Mouse (Mus musculus): ENCODE measurements around the gene Zyx. TPM values are rescaled to one million over a fixed set of nuclear protein-coding genes. Genes with fewer than 3 reads are reported as not detected.
A peak's percentile ranks its signal among the peaks of the same experiment; 100 is the strongest.

Gene Zyx
- polyA plus RNA-seq, 1 experiment from 2014 or later = 61.3 TPM

DNA sequence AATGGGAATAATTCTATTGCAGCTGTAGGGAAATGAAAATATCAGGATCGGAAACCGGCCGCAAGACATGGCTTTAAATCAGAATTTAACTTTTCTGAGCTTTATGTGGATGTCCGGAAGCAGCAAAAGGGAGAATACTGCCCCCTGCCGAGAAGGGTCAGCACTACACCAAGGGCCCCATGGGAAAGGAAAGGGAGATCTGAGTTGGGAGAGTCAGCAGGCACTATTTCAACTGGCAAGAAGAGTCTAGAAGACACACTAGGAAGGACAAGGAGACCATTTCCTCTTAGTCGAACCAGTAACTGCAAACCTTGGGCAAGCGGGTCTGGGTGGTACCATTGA lies 24.2 kb upstream of the Zyx start:
- Histone ChIP-seq H3K27me3 (ENCODE audit: control insufficient read depth, insufficient read depth, low read length) (peaks cover 11% of the 10 kb centered on the region), H3K4me3 (ENCODE audit: low read depth, low read length) (peak overlapping the region; percentile 56), H3K4me1 (ENCODE audit: control insufficient read depth, insufficient read depth, low read length) (peaks cover 3% of the 10 kb centered on the region; the same call in 1 of the 2 replicates), H3K27ac (replicated peaks; ENCODE audit: low read depth, low read length) (no peak overlapping the region), H3K9ac (replicated peaks; ENCODE audit: low read length) (peak overlapping the region; percentile 61), H3K4me2 (ENCODE audit: low read depth, low read length) (peak overlapping the region; percentile 98), H3K36me3 (replicated peaks; ENCODE audit: control insufficient read depth, insufficient read depth, low read depth, low read length) (no peaks in the 10 kb centered on the region), H3K9me3 (replicated peaks; ENCODE audit: control insufficient read depth, low read length) (no peaks in the 10 kb centered on the region)
- DNase-seq (ENCODE audit: low spot score) = peak; percentile 78
- WGBS = under 1% methylated on average over 7 of the region's 7 CpGs
- no peak for ATAC-seq (replicated peaks; ENCODE audit: insufficient number of reproducible peaks, low FRiP score, low TSS enrichment, low read depth)

DNA sequence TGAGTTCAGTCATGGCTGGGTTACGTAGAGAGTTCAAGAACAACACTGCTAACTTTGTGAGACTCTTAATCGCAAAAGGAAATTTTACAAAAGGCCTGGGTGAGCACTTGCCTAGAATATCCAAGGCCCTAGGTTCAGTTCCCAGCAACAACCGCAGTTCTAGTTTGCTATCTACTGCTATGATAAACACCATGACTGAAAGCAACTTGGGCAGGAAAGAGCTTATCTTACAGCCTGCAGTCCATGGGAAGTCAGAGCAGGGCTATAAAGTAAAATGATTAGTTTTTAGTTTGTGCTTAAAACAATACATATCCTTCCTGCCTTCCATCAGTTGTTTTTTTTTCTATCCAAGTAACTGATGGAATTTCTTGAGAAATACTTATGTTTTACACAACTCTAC lies 22.9 kb upstream of the Zyx start:
- H3K9ac ChIP-seq (replicated peaks; ENCODE audit: low read length) = no peak overlapping the region
- no peak overlapping the region for H3K4me2 ChIP-seq (ENCODE audit: low read depth, low read length)
- peaks cover 11% of the 10 kb centered on the region for H3K27me3 ChIP-seq (ENCODE audit: control insufficient read depth, insufficient read depth, low read length)
- H3K4me1 ChIP-seq (ENCODE audit: control insufficient read depth, insufficient read depth, low read length) = peaks cover 3% of the 10 kb centered on the region; the same call in 1 of the 2 replicates
- DNase-seq (ENCODE audit: low spot score) = no peak
- no peak overlapping the region for H3K4me3 ChIP-seq (ENCODE audit: low read depth, low read length)
- no peaks in the 10 kb centered on the region for H3K36me3 ChIP-seq (replicated peaks; ENCODE audit: control insufficient read depth, insufficient read depth, low read depth, low read length)
- H3K9me3 ChIP-seq (replicated peaks; ENCODE audit: control insufficient read depth, low read length) = no peaks in the 10 kb centered on the region
- H3K27ac ChIP-seq (replicated peaks; ENCODE audit: low read depth, low read length) = no peak overlapping the region
- WGBS = 90% methylated on average over 3 of the region's 3 CpGs
- ATAC-seq (replicated peaks; ENCODE audit: insufficient number of reproducible peaks, low FRiP score, low TSS enrichment, low read depth) = no peak

DNA sequence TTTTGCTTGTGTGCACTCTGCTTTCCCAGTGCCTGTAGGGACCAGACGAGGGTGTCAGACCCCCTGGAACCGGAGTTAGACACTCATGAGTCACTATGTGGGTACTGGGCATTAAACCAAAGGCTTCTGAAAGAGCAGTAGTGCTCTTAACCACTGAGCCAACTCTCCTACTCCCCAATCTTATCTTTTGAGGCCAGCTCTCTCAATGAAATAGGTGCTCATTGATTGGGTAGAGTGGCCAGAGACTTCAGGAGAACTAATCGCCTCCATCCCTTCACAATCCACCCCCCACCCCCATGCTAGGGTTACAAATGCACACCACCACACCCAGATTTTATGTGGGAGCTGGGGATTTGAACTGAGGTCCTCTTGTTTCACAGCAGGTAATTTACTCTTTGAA lies 20.7 kb upstream of the Zyx start:
- Histone ChIP-seq H3K9ac (replicated peaks; ENCODE audit: low read length) (no peak overlapping the region), H3K4me2 (ENCODE audit: low read depth, low read length) (no peak overlapping the region), H3K36me3 (replicated peaks; ENCODE audit: control insufficient read depth, insufficient read depth, low read depth, low read length) (no peaks in the 10 kb centered on the region), H3K4me1 (ENCODE audit: control insufficient read depth, insufficient read depth, low read length) (no peaks in the 10 kb centered on the region), H3K27me3 (ENCODE audit: control insufficient read depth, insufficient read depth, low read length) (peaks cover 3% of the 10 kb centered on the region; the same call in 1 of the 2 replicates), H3K27ac (replicated peaks; ENCODE audit: low read depth, low read length) (no peak overlapping the region), H3K9me3 (replicated peaks; ENCODE audit: control insufficient read depth, low read length) (no peaks in the 10 kb centered on the region), H3K4me3 (ENCODE audit: low read depth, low read length) (no peak overlapping the region)
- no peak for ATAC-seq (replicated peaks; ENCODE audit: insufficient number of reproducible peaks, low FRiP score, low TSS enrichment, low read depth)
- no peak for DNase-seq (ENCODE audit: low spot score)
- 75% methylated on average over 3 of the region's 3 CpGs for WGBS

DNA sequence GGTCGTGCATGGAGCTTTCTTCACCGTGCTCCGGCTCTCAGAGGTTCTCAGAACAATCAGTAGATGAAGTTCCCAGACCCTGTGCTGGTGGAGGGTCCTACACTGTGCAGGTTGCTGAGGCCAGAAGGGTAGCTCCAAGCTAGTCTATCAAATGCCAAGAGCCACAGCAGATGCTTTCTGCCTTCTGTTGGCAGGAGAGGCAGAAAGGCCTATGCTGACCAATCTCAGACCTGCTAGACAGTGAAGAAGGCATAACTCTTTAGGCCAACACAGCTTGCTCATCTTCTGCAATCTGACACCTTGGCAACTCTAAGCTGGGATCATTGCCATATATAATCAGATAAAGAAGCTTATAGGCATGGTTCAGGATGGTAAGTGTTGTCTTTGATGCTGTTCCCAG lies 19.2 kb upstream of the Zyx start:
- no peak for ATAC-seq (replicated peaks; ENCODE audit: insufficient number of reproducible peaks, low FRiP score, low TSS enrichment, low read depth)
- H3K4me1 ChIP-seq (ENCODE audit: control insufficient read depth, insufficient read depth, low read length) = no peaks in the 10 kb centered on the region
- 83% methylated on average over 3 of the region's 3 CpGs for WGBS

DNA sequence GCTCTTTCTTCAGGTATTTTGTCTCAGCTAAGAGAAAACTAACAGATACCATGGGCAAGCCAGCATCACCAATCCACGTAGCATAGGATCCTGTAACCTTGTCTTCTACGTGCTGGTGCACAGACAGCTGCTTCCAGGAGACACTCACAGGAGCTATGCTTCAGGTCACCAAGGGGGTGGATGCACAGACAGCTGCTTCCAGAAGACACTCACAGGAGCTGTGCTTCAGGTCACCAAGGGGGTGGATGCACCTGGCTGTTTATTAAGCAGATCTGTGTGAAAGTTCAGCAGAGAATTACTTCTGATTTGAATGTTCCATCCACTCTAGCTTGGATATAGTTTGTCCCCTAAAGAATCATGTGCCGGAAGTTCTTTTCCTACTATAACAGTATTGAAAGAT lies 18.5 kb upstream of the Zyx start:
- no peak overlapping the region for H3K9ac ChIP-seq (replicated peaks; ENCODE audit: low read length)

More for the DNA sequence above, 19.2 kb upstream of the Zyx start:
- Histone ChIP-seq H3K27me3 (ENCODE audit: control insufficient read depth, insufficient read depth, low read length) (no peaks in the 10 kb centered on the region; the same call in 1 of the 2 replicates), H3K9ac (replicated peaks; ENCODE audit: low read length) (no peak overlapping the region), H3K4me3 (ENCODE audit: low read depth, low read length) (no peak overlapping the region), H3K36me3 (replicated peaks; ENCODE audit: control insufficient read depth, insufficient read depth, low read depth, low read length) (no peaks in the 10 kb centered on the region), H3K27ac (replicated peaks; ENCODE audit: low read depth, low read length) (no peak overlapping the region), H3K9me3 (replicated peaks; ENCODE audit: control insufficient read depth, low read length) (no peaks in the 10 kb centered on the region), H3K4me2 (ENCODE audit: low read depth, low read length) (no peak overlapping the region)
- no peak for DNase-seq (ENCODE audit: low spot score)

DNA sequence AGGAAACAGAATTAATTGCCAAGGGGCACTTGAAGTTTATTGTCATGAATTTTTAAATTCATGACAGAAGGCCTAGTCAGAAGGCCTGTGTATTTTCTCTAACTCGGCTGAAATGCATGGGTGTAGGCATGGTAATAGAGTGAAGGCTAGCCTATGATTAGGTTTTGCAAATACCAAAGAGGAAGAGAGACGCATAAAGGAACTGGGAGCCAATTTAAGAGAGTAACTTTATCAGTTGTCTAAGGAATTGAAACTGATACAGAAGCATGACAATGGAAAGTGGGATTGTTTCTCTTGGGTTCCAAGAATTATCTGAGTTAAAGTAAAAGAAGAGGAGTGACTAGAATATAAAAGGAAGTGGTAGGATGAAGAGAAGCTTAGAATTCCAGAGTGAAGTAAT lies 10.2 kb upstream of the Zyx start:
- Histone ChIP-seq H3K4me3 (ENCODE audit: low read depth, low read length) (no peak overlapping the region), H3K4me1 (ENCODE audit: control insufficient read depth, insufficient read depth, low read length) (no peaks in the 10 kb centered on the region), H3K9ac (replicated peaks; ENCODE audit: low read length) (no peak overlapping the region), H3K9me3 (replicated peaks; ENCODE audit: control insufficient read depth, low read length) (no peaks in the 10 kb centered on the region), H3K36me3 (replicated peaks; ENCODE audit: control insufficient read depth, insufficient read depth, low read depth, low read length) (no peaks in the 10 kb centered on the region), H3K27ac (replicated peaks; ENCODE audit: low read depth, low read length) (no peak overlapping the region), H3K27me3 (ENCODE audit: control insufficient read depth, insufficient read depth, low read length) (no peaks in the 10 kb centered on the region), H3K4me2 (ENCODE audit: low read depth, low read length) (no peak overlapping the region)
- 90% methylated on average over 2 of the region's 2 CpGs for WGBS
- DNase-seq (ENCODE audit: low spot score) (no peak), ATAC-seq (replicated peaks; ENCODE audit: insufficient number of reproducible peaks, low FRiP score, low TSS enrichment, low read depth) (no peak)

More for the DNA sequence above, 18.5 kb upstream of the Zyx start:
- Histone ChIP-seq H3K4me2 (ENCODE audit: low read depth, low read length) (no peak overlapping the region), H3K27ac (replicated peaks; ENCODE audit: low read depth, low read length) (no peak overlapping the region), H3K9me3 (replicated peaks; ENCODE audit: control insufficient read depth, low read length) (no peaks in the 10 kb centered on the region), H3K36me3 (replicated peaks; ENCODE audit: control insufficient read depth, insufficient read depth, low read depth, low read length) (no peaks in the 10 kb centered on the region), H3K4me1 (ENCODE audit: control insufficient read depth, insufficient read depth, low read length) (no peaks in the 10 kb centered on the region), H3K27me3 (ENCODE audit: control insufficient read depth, insufficient read depth, low read length) (no peaks in the 10 kb centered on the region), H3K4me3 (ENCODE audit: low read depth, low read length) (no peak overlapping the region)
- DNase-seq (ENCODE audit: low spot score) (no peak), ATAC-seq (replicated peaks; ENCODE audit: insufficient number of reproducible peaks, low FRiP score, low TSS enrichment, low read depth) (no peak)
- WGBS = 81% methylated on average over 3 of the region's 3 CpGs

DNA sequence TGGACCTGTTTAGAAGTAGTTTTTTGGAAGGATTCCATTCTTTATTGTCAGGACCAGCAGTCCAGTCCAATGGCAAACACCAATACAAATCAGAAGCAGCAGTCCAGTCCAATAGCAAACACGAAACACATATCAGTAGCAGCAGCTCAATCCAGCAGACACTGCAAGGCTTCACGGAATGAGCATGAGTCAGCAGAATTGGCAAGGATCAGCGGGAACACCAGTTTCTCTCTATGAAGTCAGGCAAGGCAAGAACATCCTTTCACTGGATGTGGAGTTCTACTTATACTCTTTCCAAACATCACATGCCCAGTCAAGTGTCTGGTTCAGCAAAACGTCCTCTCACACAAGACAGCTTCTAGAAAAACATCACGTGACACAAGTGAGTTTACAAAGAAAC lies 9.4 kb upstream of the Zyx start:
- Histone ChIP-seq H3K27me3 (ENCODE audit: control insufficient read depth, insufficient read depth, low read length) (no peaks in the 10 kb centered on the region), H3K4me2 (ENCODE audit: low read depth, low read length) (no peak overlapping the region), H3K4me3 (ENCODE audit: low read depth, low read length) (no peak overlapping the region), H3K4me1 (ENCODE audit: control insufficient read depth, insufficient read depth, low read length) (no peaks in the 10 kb centered on the region), H3K9me3 (replicated peaks; ENCODE audit: control insufficient read depth, low read length) (no peaks in the 10 kb centered on the region), H3K27ac (replicated peaks; ENCODE audit: low read depth, low read length) (no peak overlapping the region), H3K36me3 (replicated peaks; ENCODE audit: control insufficient read depth, insufficient read depth, low read depth, low read length) (no peaks in the 10 kb centered on the region), H3K9ac (replicated peaks; ENCODE audit: low read length) (no peak overlapping the region)
- 72% methylated on average over 5 of the region's 5 CpGs for WGBS
- DNase-seq (ENCODE audit: low spot score) (no peak), ATAC-seq (replicated peaks; ENCODE audit: insufficient number of reproducible peaks, low FRiP score, low TSS enrichment, low read depth) (no peak)

DNA sequence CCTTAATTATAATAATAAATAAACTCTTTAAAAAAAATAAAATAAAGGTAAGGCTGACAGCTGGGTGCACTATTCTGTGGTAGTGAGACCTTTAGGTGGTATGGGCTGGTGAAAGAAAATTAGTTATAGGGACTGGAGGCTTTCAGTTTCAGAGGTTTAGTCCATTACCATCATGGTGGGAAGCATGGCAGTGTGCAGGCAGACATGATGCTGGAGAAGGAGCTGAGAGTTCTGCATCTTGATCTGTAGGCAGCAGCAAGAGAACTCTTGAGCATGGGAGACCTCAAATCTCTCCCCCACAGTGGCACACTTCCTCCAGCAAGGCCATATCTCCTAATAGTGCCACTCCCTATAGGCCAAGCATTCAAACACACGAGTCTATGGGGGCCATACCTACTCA lies 7.3 kb upstream of the Zyx start:
- H3K9ac ChIP-seq (replicated peaks; ENCODE audit: low read length) = no peak overlapping the region
- H3K9me3 ChIP-seq (replicated peaks; ENCODE audit: control insufficient read depth, low read length) = no peaks in the 10 kb centered on the region
- WGBS = 74% methylated on average over 1 of the region's 1 CpGs
- no peak overlapping the region for H3K4me2 ChIP-seq (ENCODE audit: low read depth, low read length)
- no peaks in the 10 kb centered on the region for H3K4me1 ChIP-seq (ENCODE audit: control insufficient read depth, insufficient read depth, low read length)
- no peak overlapping the region for H3K27ac ChIP-seq (replicated peaks; ENCODE audit: low read depth, low read length)
- no peak for ATAC-seq (replicated peaks; ENCODE audit: insufficient number of reproducible peaks, low FRiP score, low TSS enrichment, low read depth)
- H3K4me3 ChIP-seq (ENCODE audit: low read depth, low read length) = no peak overlapping the region
- H3K36me3 ChIP-seq (replicated peaks; ENCODE audit: control insufficient read depth, insufficient read depth, low read depth, low read length) = no peaks in the 10 kb centered on the region
- no peaks in the 10 kb centered on the region for H3K27me3 ChIP-seq (ENCODE audit: control insufficient read depth, insufficient read depth, low read length)
- no peak for DNase-seq (ENCODE audit: low spot score)

Data from embryonic facial prominence, embryonic 11.5 days (tissue).